Mouse (Mus musculus): ENCODE data around the gene Prex1. TPM values are rescaled to one million over a fixed set of nuclear protein-coding genes. Genes with fewer than 3 reads are reported as not detected.

The Prex1 gene
- polyA plus RNA-seq, 1 experiment = 20.1 TPM

GRCm38 (mm10) chr2:166637673-166637990 lies 76.0 kb downstream of the Prex1 start:
- Histone ChIP-seq H3K36me3 (ENCODE audit: control insufficient read depth, insufficient read depth, low read length) (no peaks in the 10 kb centered on the region), H3K4me1 (ENCODE audit: control insufficient read depth, insufficient read depth, insufficient read length, low read length) (peaks cover 28% of the 10 kb centered on the region), H3K27me3 (ENCODE audit: control insufficient read depth, insufficient read depth, low read length) (no peaks in the 10 kb centered on the region), H3K4me3 (ENCODE audit: low read depth, low read length) (0 out of 2 replicates have a peak overlapping the region, but pooled peaks have one; percentile 1), H3K27ac (ENCODE audit: insufficient read depth, low read depth, low read length) (peak overlapping the region; percentile 33; the same call in 1 of the 2 replicates)
- TF ChIP-seq POLR2A (IDR thresholded peaks at IDR 0.05; ENCODE audit: low read depth, low read length) = no peak
- TF ChIP-seq CTCF (IDR thresholded peaks at IDR 0.05; ENCODE audit: extremely low read depth, insufficient read length, insufficient replicate concordance, low read depth, low read length) = no peak
- WGBS = 28% methylated on average over 4 of the region's 4 CpGs

- Histone ChIP-seq H3K4me1 (ENCODE audit: control insufficient read depth, insufficient read depth, insufficient read length, low read length) (peaks cover 28% of the 10 kb centered on the region), H3K27me3 (ENCODE audit: control insufficient read depth, insufficient read depth, low read length) (no peaks in the 10 kb centered on the region), H3K27ac (ENCODE audit: insufficient read depth, low read depth, low read length) (peak overlapping the region; percentile 33; the same call in 1 of the 2 replicates), H3K36me3 (ENCODE audit: control insufficient read depth, insufficient read depth, low read length) (no peaks in the 10 kb centered on the region), H3K4me3 (ENCODE audit: low read depth, low read length) (0 out of 2 replicates have a peak overlapping the region, but pooled peaks have one; percentile 1)
- no peak for TF ChIP-seq CTCF (IDR thresholded peaks at IDR 0.05; ENCODE audit: extremely low read depth, insufficient read length, insufficient replicate concordance, low read depth, low read length)
- TF ChIP-seq POLR2A (IDR thresholded peaks at IDR 0.05; ENCODE audit: low read depth, low read length) = no peak
- 31% methylated on average over 17 of the region's 17 CpGs for WGBS
These were observed 76.6 kb downstream of the Prex1 start for GRCm38 (mm10) chr2:166636867-166637672.

- no peak overlapping the region for H3K4me3 ChIP-seq (ENCODE audit: low read depth, low read length)
- TF ChIP-seq CTCF (IDR thresholded peaks at IDR 0.05; ENCODE audit: extremely low read depth, insufficient read length, insufficient replicate concordance, low read depth, low read length) = no peak
- TF ChIP-seq POLR2A (IDR thresholded peaks at IDR 0.05; ENCODE audit: low read depth, low read length) = no peak
- H3K27ac ChIP-seq (ENCODE audit: insufficient read depth, low read depth, low read length) = no peak overlapping the region
- no peaks in the 10 kb centered on the region for H3K27me3 ChIP-seq (ENCODE audit: control insufficient read depth, insufficient read depth, low read length)
- WGBS = 94% methylated on average over 10 of the region's 10 CpGs
- peaks cover 33% of the 10 kb centered on the region for H3K4me1 ChIP-seq (ENCODE audit: control insufficient read depth, insufficient read depth, insufficient read length, low read length)
- H3K36me3 ChIP-seq (ENCODE audit: control insufficient read depth, insufficient read depth, low read length) = no peaks in the 10 kb centered on the region
These were observed 78.1 kb downstream of the Prex1 start for GRCm38 (mm10) chr2:166635521-166635920.

- no peak overlapping the region for H3K4me3 ChIP-seq (ENCODE audit: low read depth, low read length)
- 66% methylated on average over 13 of the region's 13 CpGs for WGBS
- TF ChIP-seq CTCF (IDR thresholded peaks at IDR 0.05; ENCODE audit: extremely low read depth, insufficient read length, insufficient replicate concordance, low read depth, low read length) = no peak
- TF ChIP-seq POLR2A (IDR thresholded peaks at IDR 0.05; ENCODE audit: low read depth, low read length) = no peak
- peaks cover 15% of the 10 kb centered on the region for H3K4me1 ChIP-seq (ENCODE audit: control insufficient read depth, insufficient read depth, insufficient read length, low read length)
- no peaks in the 10 kb centered on the region for H3K27me3 ChIP-seq (ENCODE audit: control insufficient read depth, insufficient read depth, low read length)
- no peaks in the 10 kb centered on the region for H3K36me3 ChIP-seq (ENCODE audit: control insufficient read depth, insufficient read depth, low read length)
- H3K27ac ChIP-seq (ENCODE audit: insufficient read depth, low read depth, low read length) = no peak overlapping the region
These were observed 80.9 kb downstream of the Prex1 start for GRCm38 (mm10) chr2:166632571-166633361.

GRCm38 (mm10) chr2:166631621-166632171 lies 81.9 kb downstream of the Prex1 start:
- H3K36me3 ChIP-seq (ENCODE audit: control insufficient read depth, insufficient read depth, low read length) = no peaks in the 10 kb centered on the region
- H3K4me3 ChIP-seq (ENCODE audit: low read depth, low read length) = no peak overlapping the region
- WGBS = 90% methylated on average over 10 of the region's 10 CpGs
- H3K4me1 ChIP-seq (ENCODE audit: control insufficient read depth, insufficient read depth, insufficient read length, low read length) = peaks cover 6% of the 10 kb centered on the region
- no peaks in the 10 kb centered on the region for H3K27me3 ChIP-seq (ENCODE audit: control insufficient read depth, insufficient read depth, low read length)
- H3K27ac ChIP-seq (ENCODE audit: insufficient read depth, low read depth, low read length) = no peak overlapping the region
- no peak for TF ChIP-seq CTCF (IDR thresholded peaks at IDR 0.05; ENCODE audit: extremely low read depth, insufficient read length, insufficient replicate concordance, low read depth, low read length)
- TF ChIP-seq POLR2A (IDR thresholded peaks at IDR 0.05; ENCODE audit: low read depth, low read length) = no peak

- Histone ChIP-seq H3K4me3 (ENCODE audit: low read depth, low read length) (no peak overlapping the region), H3K36me3 (ENCODE audit: control insufficient read depth, insufficient read depth, low read length) (no peaks in the 10 kb centered on the region), H3K27me3 (ENCODE audit: control insufficient read depth, insufficient read depth, low read length) (no peaks in the 10 kb centered on the region), H3K27ac (ENCODE audit: insufficient read depth, low read depth, low read length) (0 out of 2 replicates have a peak overlapping the region, but pooled peaks have one; percentile 2), H3K4me1 (ENCODE audit: control insufficient read depth, insufficient read depth, insufficient read length, low read length) (peaks cover 4% of the 10 kb centered on the region)
- 82% methylated on average over 5 of the region's 5 CpGs for WGBS
- no peak for TF ChIP-seq CTCF (IDR thresholded peaks at IDR 0.05; ENCODE audit: extremely low read depth, insufficient read length, insufficient replicate concordance, low read depth, low read length)
These were observed 82.4 kb downstream of the Prex1 start for GRCm38 (mm10) chr2:166631189-166631588.

Data from small intestine, adult 2 months (tissue).